Mouse (Mus musculus): ENCODE data around the gene Rrp7a. TPM values are rescaled to one million over a fixed set of nuclear protein-coding genes. Genes with fewer than 3 reads are reported as not detected.

The Rrp7a gene
- polyA plus RNA-seq, 1 experiment from 2014 or later: 34.9 TPM

DNA sequence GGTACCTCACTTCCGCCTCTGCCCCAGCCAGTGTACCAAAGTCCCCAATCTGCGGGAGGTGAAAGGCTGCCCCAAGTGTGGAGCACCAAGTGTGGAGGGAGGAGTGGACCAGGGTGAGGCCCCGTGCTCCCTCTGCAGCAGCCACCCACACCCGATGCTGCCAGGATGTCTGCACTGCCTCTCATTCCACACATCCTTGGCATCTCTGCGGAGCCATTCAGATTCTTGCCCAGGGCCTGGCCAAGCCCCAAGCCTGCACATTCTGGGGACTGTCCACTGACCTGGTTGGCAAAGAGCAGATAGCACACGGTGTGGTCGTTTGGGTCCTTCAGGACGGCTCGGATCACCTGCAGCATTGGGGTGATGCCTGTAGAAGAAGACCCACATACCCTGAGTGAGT is 37.2 kb upstream of the Rrp7a start:
- no peak for ATAC-seq (replicated peaks; ENCODE audit: insufficient number of reproducible peaks, low FRiP score, low TSS enrichment)
- Histone ChIP-seq H3K27me3 (ENCODE audit: control insufficient read depth, insufficient read depth, low read length) (no peaks in the 10 kb centered on the region), H3K9me3 (replicated peaks; ENCODE audit: control insufficient read depth, low read length) (no peaks in the 10 kb centered on the region), H3K27ac (ENCODE audit: low read depth, low read length) (no peak overlapping the region), H3K4me1 (ENCODE audit: control insufficient read depth, insufficient read depth, low read length) (peaks cover under 1% of the 10 kb centered on the region; the same call in 1 of the 2 replicates), H3K4me3 (ENCODE audit: low read depth, low read length) (no peak overlapping the region), H3K9ac (ENCODE audit: low read depth, low read length) (no peak overlapping the region), H3K4me2 (no peak overlapping the region), H3K36me3 (ENCODE audit: control insufficient read depth, insufficient read depth, low read length) (peaks cover 21% of the 10 kb centered on the region)
- WGBS (ENCODE audit: insufficient replicate concordance): 94% methylated on average over 9 of the region's 9 CpGs

DNA sequence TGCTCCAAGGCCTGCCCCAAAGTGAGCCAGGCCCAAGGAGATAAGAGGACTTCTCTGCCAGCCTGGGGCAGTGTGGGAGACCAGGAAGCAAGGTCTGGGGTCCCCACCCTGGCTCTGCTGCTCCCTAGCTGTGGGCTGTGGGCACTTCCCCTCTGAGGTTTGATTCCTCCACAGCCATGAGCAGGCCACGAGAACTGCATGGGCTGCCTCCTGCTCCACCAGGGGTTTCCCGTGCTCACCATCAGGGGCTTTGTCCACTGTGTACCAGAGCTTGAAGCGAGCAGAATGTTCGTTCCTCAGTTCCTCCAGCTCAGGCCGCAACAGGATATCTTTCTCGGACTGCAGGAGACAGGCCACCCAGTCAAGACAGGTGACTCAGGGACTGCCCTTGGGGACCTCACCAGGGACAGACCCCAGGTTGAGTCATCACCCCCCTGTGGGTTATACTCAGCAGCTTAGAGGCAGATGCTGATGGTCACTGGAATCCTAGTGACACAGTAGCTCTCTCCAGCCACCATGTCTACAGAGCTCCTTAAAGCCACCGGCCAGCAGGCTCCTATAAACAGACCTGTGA is 36.1 kb upstream of the Rrp7a start:
- H3K9me3 ChIP-seq (replicated peaks; ENCODE audit: control insufficient read depth, low read length): no peaks in the 10 kb centered on the region
- no peak overlapping the region for H3K27ac ChIP-seq (ENCODE audit: low read depth, low read length)
- ATAC-seq (replicated peaks; ENCODE audit: insufficient number of reproducible peaks, low FRiP score, low TSS enrichment): no peak
- 93% methylated on average over 7 of the region's 7 CpGs for WGBS (ENCODE audit: insufficient replicate concordance)
- no peak overlapping the region for H3K4me3 ChIP-seq (ENCODE audit: low read depth, low read length)
- peaks cover 24% of the 10 kb centered on the region for H3K36me3 ChIP-seq (ENCODE audit: control insufficient read depth, insufficient read depth, low read length)
- no peaks in the 10 kb centered on the region for H3K27me3 ChIP-seq (ENCODE audit: control insufficient read depth, insufficient read depth, low read length)
- H3K9ac ChIP-seq (ENCODE audit: low read depth, low read length): no peak overlapping the region
- no peak overlapping the region for H3K4me2 ChIP-seq
- H3K4me1 ChIP-seq (ENCODE audit: control insufficient read depth, insufficient read depth, low read length): no peaks in the 10 kb centered on the region

DNA sequence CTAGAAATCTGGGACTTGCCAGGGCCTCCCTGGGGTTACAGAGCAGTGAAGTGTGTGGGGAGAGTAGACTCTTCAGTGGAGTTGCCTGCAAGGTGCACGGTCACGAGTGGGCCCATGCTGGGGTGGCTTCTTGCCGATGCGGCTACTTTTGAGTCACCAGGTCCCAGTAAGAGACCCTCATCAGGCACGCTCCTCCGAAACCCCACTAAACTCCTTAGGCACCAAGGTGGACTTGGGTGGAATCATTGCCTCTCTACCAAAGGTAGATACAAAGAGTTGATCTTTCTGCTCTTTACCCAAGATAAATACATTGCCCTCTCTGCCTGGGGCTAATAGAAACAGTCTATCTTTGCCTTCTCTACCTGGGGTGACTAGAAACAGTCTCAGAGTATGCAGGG is 35.1 kb upstream of the Rrp7a start:
- no peak overlapping the region for H3K4me2 ChIP-seq
- ATAC-seq (replicated peaks; ENCODE audit: insufficient number of reproducible peaks, low FRiP score, low TSS enrichment): no peak
- no peak overlapping the region for H3K27ac ChIP-seq (ENCODE audit: low read depth, low read length)
- H3K36me3 ChIP-seq (ENCODE audit: control insufficient read depth, insufficient read depth, low read length): peaks cover 24% of the 10 kb centered on the region
- no peak overlapping the region for H3K9ac ChIP-seq (ENCODE audit: low read depth, low read length)
- H3K9me3 ChIP-seq (replicated peaks; ENCODE audit: control insufficient read depth, low read length): no peaks in the 10 kb centered on the region
- no peak overlapping the region for H3K4me3 ChIP-seq (ENCODE audit: low read depth, low read length)
- WGBS (ENCODE audit: insufficient replicate concordance): 92% methylated on average over 6 of the region's 6 CpGs
- no peaks in the 10 kb centered on the region for H3K27me3 ChIP-seq (ENCODE audit: control insufficient read depth, insufficient read depth, low read length)
- no peaks in the 10 kb centered on the region for H3K4me1 ChIP-seq (ENCODE audit: control insufficient read depth, insufficient read depth, low read length)

DNA sequence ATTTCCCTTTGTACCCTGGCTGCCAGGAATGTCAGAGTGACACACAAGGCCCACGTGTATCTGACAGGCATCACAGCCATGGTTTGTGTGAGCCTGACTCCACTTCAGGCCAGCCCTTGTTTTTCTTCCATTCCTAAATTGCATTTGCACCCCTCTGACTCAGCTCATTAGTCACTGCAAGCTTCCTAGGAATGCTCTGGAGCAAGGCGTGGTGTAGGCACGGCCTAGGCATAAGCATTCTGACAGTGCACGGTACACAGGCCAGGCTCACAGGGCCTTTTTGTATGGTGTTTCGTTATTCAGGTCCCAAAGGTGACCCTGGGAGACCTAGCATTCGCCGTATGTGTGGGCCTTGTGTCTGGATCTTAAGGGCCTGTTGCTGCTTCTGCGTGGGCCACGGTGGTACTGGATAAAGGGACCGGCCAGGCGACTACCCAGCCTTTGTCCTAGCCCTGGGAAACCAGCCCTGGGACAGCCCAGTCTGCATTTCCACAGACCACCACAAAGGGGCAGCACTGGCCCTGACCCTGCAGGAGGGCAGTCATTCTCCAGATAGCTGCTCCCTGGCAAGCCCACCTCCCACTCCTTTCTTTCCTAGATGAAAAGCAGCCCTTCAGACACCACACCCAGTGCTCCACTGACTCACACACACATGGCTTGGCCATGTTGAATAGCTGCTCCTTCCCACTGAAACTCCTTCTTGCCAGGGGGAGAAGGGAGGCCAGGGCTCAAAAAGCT is 34.5 kb upstream of the Rrp7a start:
- Histone ChIP-seq H3K4me1 (ENCODE audit: control insufficient read depth, insufficient read depth, low read length) (no peaks in the 10 kb centered on the region), H3K4me3 (ENCODE audit: low read depth, low read length) (no peak overlapping the region), H3K36me3 (ENCODE audit: control insufficient read depth, insufficient read depth, low read length) (peaks cover 24% of the 10 kb centered on the region), H3K27ac (ENCODE audit: low read depth, low read length) (no peak overlapping the region), H3K9ac (ENCODE audit: low read depth, low read length) (no peak overlapping the region), H3K9me3 (replicated peaks; ENCODE audit: control insufficient read depth, low read length) (no peaks in the 10 kb centered on the region), H3K4me2 (no peak overlapping the region), H3K27me3 (ENCODE audit: control insufficient read depth, insufficient read depth, low read length) (no peaks in the 10 kb centered on the region)
- ATAC-seq (replicated peaks; ENCODE audit: insufficient number of reproducible peaks, low FRiP score, low TSS enrichment): no peak
- 77% methylated on average over 11 of the region's 11 CpGs for WGBS (ENCODE audit: insufficient replicate concordance)

DNA sequence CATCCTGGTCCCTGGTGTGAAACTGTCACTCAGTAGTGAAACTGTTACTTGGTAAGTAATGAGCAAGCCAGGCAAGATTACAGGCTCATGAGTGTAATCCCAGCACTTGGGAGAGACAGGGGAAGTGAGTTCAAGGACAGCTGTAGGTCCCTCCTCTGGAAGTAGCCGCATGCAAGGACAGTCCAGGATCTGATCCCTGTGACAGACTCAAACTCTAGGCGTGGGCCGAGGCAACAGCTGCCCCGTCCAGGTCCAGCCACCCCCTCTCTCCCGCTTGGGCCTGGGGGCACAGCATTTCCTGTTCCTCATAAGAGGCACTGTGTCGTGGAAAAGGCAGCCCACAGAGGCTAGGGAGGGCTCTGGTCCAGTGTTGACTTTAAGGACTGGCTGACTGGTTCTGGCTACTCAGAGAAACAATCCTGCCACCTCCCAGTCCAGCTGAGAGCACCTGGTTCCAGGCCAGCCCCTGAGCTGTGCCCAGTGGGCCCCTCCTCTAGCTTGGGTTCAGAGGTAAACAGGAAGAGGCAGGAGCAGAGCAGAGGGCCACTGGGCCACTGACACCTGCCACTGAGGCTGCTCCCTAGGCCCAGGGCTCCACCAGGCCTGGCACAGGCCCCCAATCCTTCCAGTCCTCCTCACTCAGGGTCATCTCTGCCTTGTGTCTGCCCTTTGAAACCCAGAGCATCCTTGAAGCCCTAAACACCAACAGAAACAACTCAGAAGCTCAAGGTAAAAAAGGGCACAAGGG is 33.2 kb upstream of the Rrp7a start:
- no peak overlapping the region for H3K27ac ChIP-seq (ENCODE audit: low read depth, low read length)
- no peaks in the 10 kb centered on the region for H3K4me1 ChIP-seq (ENCODE audit: control insufficient read depth, insufficient read depth, low read length)
- peaks cover 21% of the 10 kb centered on the region for H3K36me3 ChIP-seq (ENCODE audit: control insufficient read depth, insufficient read depth, low read length)
- 64% methylated on average over 6 of the region's 6 CpGs for WGBS (ENCODE audit: insufficient replicate concordance)
- H3K9me3 ChIP-seq (replicated peaks; ENCODE audit: control insufficient read depth, low read length): no peaks in the 10 kb centered on the region
- no peak for ATAC-seq (replicated peaks; ENCODE audit: insufficient number of reproducible peaks, low FRiP score, low TSS enrichment)
- no peaks in the 10 kb centered on the region for H3K27me3 ChIP-seq (ENCODE audit: control insufficient read depth, insufficient read depth, low read length)
- no peak overlapping the region for H3K4me3 ChIP-seq (ENCODE audit: low read depth, low read length)
- H3K9ac ChIP-seq (ENCODE audit: low read depth, low read length): no peak overlapping the region
- no peak overlapping the region for H3K4me2 ChIP-seq

DNA sequence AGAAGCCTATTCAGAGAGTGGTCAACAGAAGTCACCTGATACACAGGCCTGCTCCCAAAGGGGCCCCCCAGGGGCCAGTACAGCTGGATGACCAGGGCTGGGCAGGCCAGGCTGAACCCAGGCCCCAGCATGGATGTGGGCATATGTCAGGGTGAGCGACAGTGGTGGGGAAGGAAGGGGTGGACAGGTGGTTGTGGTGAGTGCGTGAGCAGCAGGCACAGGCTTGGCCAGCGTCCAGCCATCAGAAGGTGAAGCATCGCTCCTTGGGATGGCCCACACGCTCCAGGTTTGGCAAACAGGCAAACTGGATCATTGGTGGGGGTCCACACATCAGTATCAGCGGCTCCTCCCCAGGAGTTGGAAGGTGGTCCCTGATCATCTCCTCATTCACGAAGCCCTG is 31.7 kb upstream of the Rrp7a start:
- no peak overlapping the region for H3K4me2 ChIP-seq
- no peaks in the 10 kb centered on the region for H3K27me3 ChIP-seq (ENCODE audit: control insufficient read depth, insufficient read depth, low read length)
- 89% methylated on average over 7 of the region's 7 CpGs for WGBS (ENCODE audit: insufficient replicate concordance)
- ATAC-seq (replicated peaks; ENCODE audit: insufficient number of reproducible peaks, low FRiP score, low TSS enrichment): no peak
- no peaks in the 10 kb centered on the region for H3K4me1 ChIP-seq (ENCODE audit: control insufficient read depth, insufficient read depth, low read length)
- H3K4me3 ChIP-seq (ENCODE audit: low read depth, low read length): no peak overlapping the region
- H3K9ac ChIP-seq (ENCODE audit: low read depth, low read length): no peak overlapping the region
- no peak overlapping the region for H3K27ac ChIP-seq (ENCODE audit: low read depth, low read length)
- peaks cover 11% of the 10 kb centered on the region for H3K36me3 ChIP-seq (ENCODE audit: control insufficient read depth, insufficient read depth, low read length)
- H3K9me3 ChIP-seq (replicated peaks; ENCODE audit: control insufficient read depth, low read length): no peaks in the 10 kb centered on the region

DNA sequence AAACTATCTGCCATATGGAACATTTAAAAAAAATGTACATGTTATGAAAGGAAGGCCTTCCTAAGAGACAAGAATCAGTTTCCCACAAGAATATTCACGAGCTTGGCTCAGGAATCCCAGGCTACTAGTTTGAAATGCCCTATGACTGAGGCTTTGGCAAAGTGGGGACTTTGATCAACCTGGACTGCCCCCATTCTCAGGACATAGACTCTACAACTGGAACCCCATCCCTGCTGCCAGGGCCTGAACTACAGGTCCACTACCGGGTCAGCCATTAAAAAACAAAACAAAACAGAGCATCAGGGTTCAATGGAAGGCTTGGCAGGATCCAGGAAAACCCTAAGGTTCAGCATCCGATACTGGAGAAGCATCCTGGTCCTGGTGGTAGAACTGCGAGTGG is 28.1 kb upstream of the Rrp7a start:
- Histone ChIP-seq H3K36me3 (ENCODE audit: control insufficient read depth, insufficient read depth, low read length) (peaks cover 15% of the 10 kb centered on the region), H3K4me1 (ENCODE audit: control insufficient read depth, insufficient read depth, low read length) (peaks cover 5% of the 10 kb centered on the region), H3K27me3 (ENCODE audit: control insufficient read depth, insufficient read depth, low read length) (no peaks in the 10 kb centered on the region), H3K27ac (ENCODE audit: low read depth, low read length) (no peak overlapping the region), H3K4me3 (ENCODE audit: low read depth, low read length) (no peak overlapping the region), H3K4me2 (no peak overlapping the region), H3K9ac (ENCODE audit: low read depth, low read length) (no peak overlapping the region), H3K9me3 (replicated peaks; ENCODE audit: control insufficient read depth, low read length) (no peaks in the 10 kb centered on the region)
- no peak for ATAC-seq (replicated peaks; ENCODE audit: insufficient number of reproducible peaks, low FRiP score, low TSS enrichment)
- WGBS (ENCODE audit: insufficient replicate concordance): 82% methylated on average over 4 of the region's 4 CpGs

DNA sequence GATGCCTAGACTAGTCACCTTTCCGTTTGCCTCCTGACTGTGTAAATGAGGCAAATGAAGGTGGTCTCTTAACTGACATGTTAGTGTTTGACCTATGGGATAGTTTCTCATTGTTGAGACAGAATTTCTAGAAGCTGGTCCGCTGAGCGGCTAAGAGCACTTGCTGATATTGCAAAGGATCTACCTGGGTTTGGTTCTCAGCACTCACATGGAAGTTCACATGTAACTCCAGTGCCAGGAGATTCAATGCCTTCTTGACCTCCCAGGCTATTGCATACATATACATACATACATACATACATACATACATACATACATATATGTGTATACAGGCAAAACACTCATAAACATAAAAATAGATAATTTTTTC is 27.5 kb upstream of the Rrp7a start:
- Histone ChIP-seq H3K36me3 (ENCODE audit: control insufficient read depth, insufficient read depth, low read length) (peaks cover 18% of the 10 kb centered on the region), H3K9ac (ENCODE audit: low read depth, low read length) (peak overlapping the region; percentile 97), H3K9me3 (replicated peaks; ENCODE audit: control insufficient read depth, low read length) (no peaks in the 10 kb centered on the region), H3K27me3 (ENCODE audit: control insufficient read depth, insufficient read depth, low read length) (no peaks in the 10 kb centered on the region), H3K27ac (ENCODE audit: low read depth, low read length) (peak overlapping the region; percentile 97), H3K4me2 (peak overlapping the region; percentile 94), H3K4me1 (ENCODE audit: control insufficient read depth, insufficient read depth, low read length) (peaks cover 5% of the 10 kb centered on the region), H3K4me3 (ENCODE audit: low read depth, low read length) (peak overlapping the region; percentile 6; the same call in 1 of the 2 replicates)
- 24% methylated on average over 3 of the region's 3 CpGs for WGBS (ENCODE audit: insufficient replicate concordance)
- no peak for ATAC-seq (replicated peaks; ENCODE audit: insufficient number of reproducible peaks, low FRiP score, low TSS enrichment)
